Mouse (Mus musculus): ENCODE results near the gene Stim1.

- TF ChIP-seq POLR2A (IDR thresholded peaks at IDR 0.05; ENCODE audit: insufficient read length, low read depth), result no peak
- no peak for TF ChIP-seq MAX (IDR thresholded peaks at IDR 0.05; ENCODE audit: low read depth)
Observed at GRCm38 (mm10) chr7:102256636-102257035, 11.0 kb upstream of the Stim1 start.

Data from myocyte (in vitro differentiated cells).